Mouse (Mus musculus) heart, postnatal 36 days (tissue): Measurements from ENCODE around the gene Gm17416. TPM values are rescaled to one million over a fixed set of nuclear protein-coding genes. Genes with fewer than 3 reads are reported as not detected.

Source experiments
- DNase-seq, 2 experiments: peaks; one replicate each; pipeline ENCODE4 v3.0.0; 2021 to 2022
- intact Hi-C: fragments of 180-260 bp; cut with DNase I; formaldehyde crosslinking; loops from one replicate; pipeline ENCODE4 v1.15.1; 2025
- total RNA-seq, 2 experiments: library from RNA; stranded (reverse); gene quantifications; 2 replicates each; pipeline ENCODE4 v1.2.3; 2021

Gm17416 gene
- total RNA-seq, 2 experiments from 2014 or later, result not detected

- intact Hi-C loops, result loop anchor here (2.0 kb wide), 1 partner anchor 47 kb away; no protein-coding TSS in a partner anchor
Measured at GRCm38 (mm10) chr2:152601275-152601960, 32.3 kb downstream of the Gm17416 start.

GRCm38 (mm10) chr2:152604057-152604456 is 34.9 kb downstream of the Gm17416 start, which contains the start of gene Defb36:
Gene Defb36 (plus strand): TSS chr2:152604327.
- peak; percentile 23 to 53 for DNase-seq
- intact Hi-C loops, result no loop called here

More at GRCm38 (mm10) chr2:152601275-152601960, 32.3 kb downstream of the Gm17416 start:
- DNase-seq, result no peak

- intact Hi-C loops, result no loop called here
- DNase-seq, result no peak
Measured at GRCm38 (mm10) chr2:152607746-152608145, 38.6 kb downstream of the Gm17416 start.

- DNase-seq, result no peak
- intact Hi-C loops, result no loop called here
Measured at GRCm38 (mm10) chr2:152608719-152609118, 39.6 kb downstream of the Gm17416 start.

- intact Hi-C loops, result loop anchor here (10.0 kb wide), 1 partner anchor 133 kb away; no protein-coding TSS in a partner anchor
- no peak for DNase-seq
Measured at GRCm38 (mm10) chr2:152612193-152612592, 43.1 kb downstream of the Gm17416 start.

GRCm38 (mm10) chr2:152615563-152615962 is 46.4 kb downstream of the Gm17416 start:
- DNase-seq, result peak; percentile 50 to 51
- intact Hi-C loops, result loop anchor here (1.0 to 10.0 kb wide), 3 partner anchors 42 to 217 kb away; partner anchors contain the start of gene Bcl2l1

GRCm38 (mm10) chr2:152616470-152616869 is 47.3 kb downstream of the Gm17416 start:
- intact Hi-C loops, result loop anchor here (5.0 to 10.0 kb wide), 2 partner anchors 128 to 216 kb away; partner anchors contain the start of gene Bcl2l1
- no peak for DNase-seq

GRCm38 (mm10) chr2:152617374-152617773 is 48.2 kb downstream of the Gm17416 start:
- DNase-seq, result no peak
- intact Hi-C loops, result loop anchor here (5.0 to 10.0 kb wide), 2 partner anchors 127 to 215 kb away; partner anchors contain the start of gene Bcl2l1

Other genes with a start within 250 kb of the Gm17416 start
- 10 to 100 TPM; 44.2 to 51.4 TPM for gene Rbck1, start 236.7 kb upstream of the Gm17416 start, total RNA-seq
- gene Trib3, start 225.3 kb upstream of the Gm17416 start, total RNA-seq, result 1 to 10 TPM; 3.6 to 3.8 TPM
- not detected for gene Nrsn2, start 192.7 kb upstream of the Gm17416 start, total RNA-seq
- gene Sox12, start 171.3 kb upstream of the Gm17416 start, total RNA-seq, result 10 to 100 TPM in 1 of 2 experiments, 1 to 10 TPM in 1; 8.2 to 13.8 TPM
- gene Zcchc3, start 154.3 kb upstream of the Gm17416 start, total RNA-seq, result 10 to 100 TPM in 1 of 2 experiments, 1 to 10 TPM in 1; 8.0 to 10.0 TPM
- 1 to 10 TPM; 2.0 to 2.1 TPM for gene 6820408C15Rik, start 153.8 kb upstream of the Gm17416 start, total RNA-seq
- not detected for gene Defb23, start 104.7 kb upstream of the Gm17416 start, total RNA-seq
- not detected for gene Defb20, start 92.3 kb upstream of the Gm17416 start, total RNA-seq
- not detected for gene Defb22, start 79.2 kb upstream of the Gm17416 start, total RNA-seq
- not detected for gene Defb26, start 57.6 kb upstream of the Gm17416 start, total RNA-seq
- not detected for gene Defb28, start 51.1 kb upstream of the Gm17416 start, total RNA-seq
- not detected for gene Defb29, start 29.2 kb upstream of the Gm17416 start, total RNA-seq
- not detected for gene Defb21, start 3.4 kb downstream of the Gm17416 start, total RNA-seq
- gene Defb19, start 11.0 kb downstream of the Gm17416 start, total RNA-seq, result not detected
- gene Defb45, start 30.1 kb downstream of the Gm17416 start, total RNA-seq, result not detected
- not detected for gene Defb36, start 35.0 kb downstream of the Gm17416 start, total RNA-seq
- not detected for gene Defb25, start 53.7 kb downstream of the Gm17416 start, total RNA-seq
- gene Rem1, start 57.6 kb downstream of the Gm17416 start, total RNA-seq, result 1 to 10 TPM; 6.5 to 7.8 TPM
- gene H13, start 100.1 kb downstream of the Gm17416 start, total RNA-seq, result 10 to 100 TPM; 33.1 to 41.2 TPM
- gene Mcts2, start 117.7 kb downstream of the Gm17416 start, total RNA-seq, result 10 to 100 TPM; 16.2 to 16.5 TPM
- gene Id1, start 166.9 kb downstream of the Gm17416 start, total RNA-seq, result 10 to 100 TPM; 50.9 to 53.7 TPM
- 10 to 100 TPM; 13.1 to 16.0 TPM for gene Cox4i2, start 184.8 kb downstream of the Gm17416 start, total RNA-seq